Mouse (Mus musculus) T-helper 17 cell (primary cell): Measurements from ENCODE around the gene Plekhb1.

Source experiments
- in situ Hi-C, 2 experiments: fragments of 300-600 bp; cut with MboI, MseI; formaldehyde crosslinking; loops; 1 replicate in 1 of 2; 2 replicates in 1 of 2; pipeline ENCODE4 v1.15.1; 2025; ENCODE audit warnings: high pct_unique_total_duplicates in 2 of 2

Plekhb1 gene

DNA sequence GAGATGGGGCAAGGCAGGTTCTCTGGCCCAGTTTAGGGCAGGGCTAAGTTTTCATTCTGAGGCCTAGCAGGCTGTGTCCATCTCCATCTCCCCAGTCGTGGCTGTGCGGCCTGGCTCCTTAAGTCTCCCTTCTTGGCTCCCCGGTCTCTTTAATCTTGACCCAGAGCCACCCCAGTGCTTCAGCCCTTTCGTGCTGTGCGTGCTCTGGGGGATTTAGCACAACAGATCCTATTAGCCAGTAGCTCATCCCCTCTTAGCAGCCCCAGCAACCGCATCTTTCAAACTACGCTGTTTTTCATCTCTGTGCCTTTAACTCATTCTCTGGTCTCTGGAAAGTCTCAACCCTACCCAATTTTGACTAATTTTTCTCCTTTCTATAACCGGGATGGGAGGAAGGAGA lies at the start of gene Plekhb1:
Plekhb1 (minus strand) TSS at position 184 of the 400 bp plus-strand sequence.
- in situ Hi-C loops, result loop anchor here in 1 of 2 experiments (10.0 kb wide), 1 partner anchor 137 kb away; no protein-coding TSS in a partner anchor

DNA sequence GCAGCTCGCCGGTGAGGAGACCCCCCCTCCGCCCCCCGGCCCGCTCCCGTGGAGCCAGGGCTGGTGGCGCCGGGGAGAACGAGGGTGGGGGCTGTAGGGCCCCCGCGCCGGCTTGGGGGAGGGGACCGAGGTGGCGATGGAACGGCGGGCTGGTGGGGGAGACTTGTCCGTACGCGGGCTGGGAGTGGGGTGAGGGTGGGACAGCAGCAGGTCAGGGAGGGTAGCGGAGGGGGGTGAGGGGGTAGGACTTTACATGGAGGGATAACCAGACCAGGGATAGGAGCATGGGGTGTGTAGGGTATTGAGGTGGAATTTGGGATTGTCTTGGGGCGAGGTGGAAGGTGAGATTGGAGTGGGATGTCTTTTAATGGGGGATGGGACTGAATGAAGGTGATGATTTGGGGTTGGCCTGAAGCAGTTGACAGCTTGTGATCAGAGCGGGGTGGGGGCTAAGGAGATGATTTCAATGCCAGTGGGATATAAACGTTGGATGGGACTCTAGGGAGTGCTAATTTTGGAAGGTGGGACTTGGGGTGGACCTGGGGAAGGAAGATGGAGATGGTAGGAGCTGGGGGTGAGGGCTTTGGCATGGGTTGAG lies 44.8 kb upstream of the Plekhb1 start:
- in situ Hi-C loops, result loop anchor here in 1 of 2 experiments (10.0 kb wide), 1 partner anchor 1478 kb away; no protein-coding TSS in a partner anchor

DNA sequence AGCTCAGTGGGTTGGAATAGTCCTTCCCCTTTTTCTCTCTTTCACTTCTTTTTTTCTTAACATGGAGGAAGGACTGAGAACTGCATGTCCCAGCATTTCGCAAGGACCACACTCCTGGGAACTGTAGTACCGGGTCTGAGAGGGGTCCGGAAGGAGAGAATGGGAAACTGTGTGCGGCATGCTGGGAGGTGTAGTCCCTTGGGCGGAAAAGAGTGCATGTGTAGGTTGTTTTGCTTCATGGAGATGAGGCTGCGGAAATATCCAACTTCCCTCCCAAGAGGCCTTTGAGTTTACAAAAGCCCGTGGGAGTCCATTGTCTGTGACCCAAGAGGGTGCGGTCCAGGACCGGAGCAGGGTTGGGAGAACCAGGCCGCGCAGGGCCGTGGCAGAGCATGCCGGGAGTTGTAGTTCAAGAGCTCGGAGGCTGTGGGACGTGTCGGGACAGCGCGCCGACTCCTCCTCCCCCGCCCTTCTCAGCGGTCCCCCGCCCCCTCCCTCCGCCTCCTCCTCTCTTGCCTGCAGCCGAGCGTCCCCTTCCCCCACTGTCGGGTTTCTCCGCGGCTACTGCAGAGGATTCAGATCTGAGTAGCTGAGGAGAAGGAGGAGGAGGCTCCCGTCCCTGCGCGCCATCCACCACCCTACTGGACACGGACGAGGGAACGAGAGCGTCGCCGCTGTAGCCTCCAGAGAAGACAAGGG lies 44.1 kb upstream of the Plekhb1 start, which contains the start of gene Fam168a:
Fam168a (plus strand) TSS at position 493 of the 699 bp plus-strand sequence.
- in situ Hi-C loops, result loop anchor here in 1 of 2 experiments (10.0 kb wide), 1 partner anchor 1479 kb away; no protein-coding TSS in a partner anchor

DNA sequence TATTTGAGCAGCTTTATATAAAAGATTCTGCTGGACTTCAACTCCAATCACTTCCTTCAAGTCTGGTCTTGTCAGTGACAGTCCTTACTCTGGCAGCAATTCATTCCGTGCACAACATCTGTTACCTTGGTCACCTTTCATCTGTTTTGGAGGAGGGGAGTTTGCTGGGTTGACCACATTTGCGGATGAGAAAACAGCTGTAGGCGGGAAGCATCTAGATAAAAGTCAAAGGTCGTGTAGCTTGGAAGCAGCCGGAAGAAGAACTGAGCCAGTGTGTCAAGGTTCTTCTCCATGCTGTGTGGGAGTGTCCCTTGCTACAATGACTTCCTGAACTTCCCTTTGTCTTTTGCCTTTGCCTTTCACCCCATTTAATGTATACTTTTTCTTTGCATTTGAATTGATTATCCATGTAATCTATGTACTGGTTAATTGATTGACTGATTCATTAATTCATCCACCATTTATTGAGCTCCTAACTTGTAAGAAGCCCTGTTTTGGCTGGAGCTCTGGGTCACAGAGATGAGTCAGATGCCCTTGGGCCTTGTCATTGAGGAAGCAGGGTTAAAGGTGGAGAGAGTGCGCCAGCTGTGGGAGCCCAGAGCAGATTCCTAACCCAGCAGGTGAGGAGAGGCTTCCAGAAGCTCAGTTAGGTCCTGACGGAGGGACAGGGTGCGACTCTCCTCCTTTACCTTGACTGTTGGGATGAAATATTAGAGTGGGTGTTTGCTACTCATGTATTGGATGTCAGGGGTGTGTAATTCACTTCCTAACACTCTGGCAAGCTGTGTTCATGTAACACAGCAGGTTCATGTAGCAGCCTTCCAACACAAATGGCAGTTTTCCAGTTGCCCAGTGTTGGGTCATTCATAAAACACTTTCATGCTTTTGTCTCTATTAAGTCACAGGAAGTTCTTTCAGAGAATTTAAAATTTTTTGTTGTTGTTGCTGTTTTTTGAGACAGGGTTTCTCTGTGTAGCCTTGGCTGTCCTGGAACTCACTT lies 37.9 kb upstream of the Plekhb1 start:
- in situ Hi-C loops, result loop anchor here in 1 of 2 experiments (10.0 kb wide), 1 partner anchor 1485 kb away; no protein-coding TSS in a partner anchor

DNA sequence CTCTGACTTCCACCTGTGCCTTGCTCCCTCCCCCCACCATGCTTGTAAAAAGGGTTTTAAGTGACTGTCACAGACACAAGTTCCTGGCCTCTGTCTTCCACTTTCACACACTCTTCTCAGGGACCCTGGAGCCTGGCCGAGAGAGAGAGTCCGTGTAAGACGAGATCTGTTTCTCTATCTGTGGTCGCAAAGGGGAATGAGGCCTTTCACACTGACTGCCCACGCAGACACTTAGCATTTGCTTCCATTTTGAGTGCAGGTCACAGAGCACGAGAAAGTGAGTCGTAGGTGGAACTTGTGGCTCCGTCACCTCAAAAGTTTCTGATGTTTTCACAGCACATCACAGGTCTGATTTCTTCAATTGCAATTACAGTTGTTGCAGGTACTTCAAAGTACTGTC lies 31.0 kb upstream of the Plekhb1 start:
- in situ Hi-C loops, result no loop called here

DNA sequence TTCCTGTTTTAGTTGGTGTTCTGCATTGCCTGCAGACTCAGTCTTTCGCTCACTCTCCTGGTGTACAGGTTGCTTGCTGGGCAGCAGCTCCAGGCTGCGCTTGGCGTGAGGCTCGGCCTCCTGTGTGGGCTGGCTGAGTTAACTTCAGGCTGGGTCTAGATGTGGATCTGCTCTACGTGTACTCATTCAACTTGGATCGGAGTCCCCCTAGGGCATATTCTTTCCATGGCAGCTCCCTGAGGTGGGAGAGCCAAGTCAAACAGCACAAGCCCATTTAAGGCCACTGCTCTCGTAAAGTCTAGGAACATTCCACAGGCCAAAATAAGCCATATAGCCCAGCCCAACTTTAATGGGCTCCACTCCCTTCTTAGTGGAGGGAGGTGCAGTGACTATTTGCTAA lies 26.3 kb upstream of the Plekhb1 start:
- in situ Hi-C loops, result no loop called here

DNA sequence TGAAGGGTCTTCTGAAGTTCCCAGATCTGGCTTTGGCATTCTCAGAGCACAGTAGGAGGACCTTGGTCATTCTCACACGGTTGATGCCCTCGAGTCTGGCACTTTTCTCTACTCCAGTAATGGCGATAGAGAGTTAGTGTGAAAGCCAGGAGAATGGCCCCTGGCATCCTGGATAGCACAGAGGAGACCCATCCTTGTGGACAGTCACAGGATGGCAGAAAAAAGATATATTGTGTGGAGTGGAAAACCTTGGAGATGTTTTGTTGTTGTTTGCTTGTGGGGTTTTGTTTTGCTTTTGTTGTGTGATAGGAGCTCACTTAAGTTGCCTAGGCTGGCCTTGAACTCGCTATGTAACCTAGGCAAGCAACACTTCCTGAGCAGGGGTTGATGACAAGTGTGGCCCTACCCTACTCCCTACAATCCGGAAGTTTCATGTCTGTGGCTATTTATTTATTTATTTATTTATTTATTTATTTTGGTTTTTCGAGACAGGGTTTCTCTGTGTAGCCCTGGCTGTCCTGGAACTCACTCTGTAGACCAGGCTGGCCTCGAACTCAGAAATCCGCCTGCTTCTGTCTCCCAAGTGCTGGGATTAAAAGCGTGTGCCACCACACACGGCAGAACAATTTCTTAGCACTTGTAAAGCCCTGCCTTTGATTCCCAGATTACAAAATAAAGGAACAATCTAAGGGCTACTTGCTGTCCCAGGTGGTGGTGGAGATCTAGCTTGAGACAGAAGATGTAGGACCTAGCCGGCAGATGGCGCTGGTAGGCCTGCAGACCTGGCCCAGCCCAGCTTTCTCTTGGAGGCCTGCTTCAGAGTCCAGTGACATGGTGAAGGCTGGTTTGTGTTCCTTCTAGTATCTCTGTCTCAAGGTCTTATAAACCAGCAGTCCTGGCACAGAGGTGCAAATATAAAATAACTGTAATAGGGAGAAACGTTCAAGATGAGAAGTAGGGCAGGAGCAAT lies 23.1 kb upstream of the Plekhb1 start:
- in situ Hi-C loops, result no loop called here

DNA sequence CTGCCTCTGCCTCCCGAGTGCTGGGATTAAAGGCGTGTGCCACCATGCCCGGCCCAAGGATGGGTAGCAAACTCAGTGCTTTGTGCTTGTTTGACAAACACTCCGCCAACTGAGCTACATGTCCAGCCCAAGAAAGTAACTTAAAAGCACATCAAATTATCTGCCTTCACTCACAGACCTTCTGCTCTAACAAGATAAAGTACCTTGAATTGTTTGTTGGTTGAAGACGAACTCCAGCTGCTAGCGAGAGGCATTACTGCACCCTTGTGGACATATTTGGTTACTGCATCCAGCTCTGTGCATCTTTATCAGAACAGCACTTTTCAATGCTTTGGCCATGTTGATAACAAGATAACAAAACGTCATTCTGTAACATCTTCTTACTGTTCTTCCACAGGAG lies 22.3 kb upstream of the Plekhb1 start:
- in situ Hi-C loops, result no loop called here

DNA sequence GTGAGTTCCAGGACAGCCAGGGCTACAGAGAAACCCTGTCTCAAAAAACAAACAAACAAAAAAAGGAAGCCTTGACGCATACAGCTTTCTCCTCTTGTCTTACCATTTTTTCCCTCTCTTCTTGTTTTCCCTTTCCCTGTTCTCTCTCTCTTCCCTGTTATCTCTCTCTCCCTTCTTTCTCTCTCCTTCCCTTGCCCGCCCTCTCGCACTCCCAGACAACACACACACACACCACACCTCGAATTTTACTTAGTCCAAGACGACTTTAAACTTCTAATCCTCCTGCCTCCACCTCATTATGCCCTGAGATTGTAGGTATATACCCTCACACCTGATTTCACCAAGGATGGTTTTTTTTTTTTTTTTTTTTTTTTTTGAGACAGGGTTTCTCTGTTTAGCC lies 21.9 kb upstream of the Plekhb1 start:
- in situ Hi-C loops, result no loop called here

DNA sequence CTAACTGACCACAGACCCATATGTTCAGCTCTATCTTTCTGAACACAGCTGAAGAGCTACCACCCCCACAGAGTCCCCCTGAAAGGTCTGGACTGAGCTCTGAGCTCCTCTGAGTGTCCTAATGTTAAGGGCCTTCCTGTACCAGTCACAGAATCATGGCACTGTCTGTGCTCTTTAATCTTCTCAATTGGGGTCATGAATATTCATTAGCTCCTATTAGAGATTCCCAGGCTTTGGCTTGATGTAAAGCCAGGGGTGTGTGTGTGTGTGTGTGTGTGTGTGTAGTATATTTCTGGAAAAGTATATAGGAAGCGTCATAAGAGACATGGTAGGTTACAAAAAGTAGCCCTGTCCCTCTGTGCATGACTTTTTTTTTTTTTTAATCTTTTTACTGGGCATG lies 21.0 kb upstream of the Plekhb1 start:
- in situ Hi-C loops, result no loop called here

DNA sequence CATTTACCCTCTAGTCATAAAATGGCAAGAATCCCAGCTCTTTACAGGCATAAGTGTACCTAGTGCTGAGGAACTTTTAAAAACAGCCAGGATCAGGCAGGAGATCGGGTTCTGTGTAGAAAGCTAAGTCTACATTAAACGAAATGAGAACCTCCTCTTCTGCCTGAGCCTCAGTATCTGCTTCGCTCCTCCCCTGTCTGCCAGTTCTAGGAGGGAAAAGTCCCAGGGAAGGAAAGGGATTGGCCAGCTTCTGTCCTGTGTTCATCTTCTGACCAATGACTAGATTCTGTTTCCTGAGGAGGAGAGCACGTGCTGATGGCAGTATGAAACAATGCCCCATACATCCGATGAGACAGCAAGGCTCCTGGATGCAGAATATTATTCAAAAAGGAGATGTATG lies 18.9 kb upstream of the Plekhb1 start:
- in situ Hi-C loops, result no loop called here

DNA sequence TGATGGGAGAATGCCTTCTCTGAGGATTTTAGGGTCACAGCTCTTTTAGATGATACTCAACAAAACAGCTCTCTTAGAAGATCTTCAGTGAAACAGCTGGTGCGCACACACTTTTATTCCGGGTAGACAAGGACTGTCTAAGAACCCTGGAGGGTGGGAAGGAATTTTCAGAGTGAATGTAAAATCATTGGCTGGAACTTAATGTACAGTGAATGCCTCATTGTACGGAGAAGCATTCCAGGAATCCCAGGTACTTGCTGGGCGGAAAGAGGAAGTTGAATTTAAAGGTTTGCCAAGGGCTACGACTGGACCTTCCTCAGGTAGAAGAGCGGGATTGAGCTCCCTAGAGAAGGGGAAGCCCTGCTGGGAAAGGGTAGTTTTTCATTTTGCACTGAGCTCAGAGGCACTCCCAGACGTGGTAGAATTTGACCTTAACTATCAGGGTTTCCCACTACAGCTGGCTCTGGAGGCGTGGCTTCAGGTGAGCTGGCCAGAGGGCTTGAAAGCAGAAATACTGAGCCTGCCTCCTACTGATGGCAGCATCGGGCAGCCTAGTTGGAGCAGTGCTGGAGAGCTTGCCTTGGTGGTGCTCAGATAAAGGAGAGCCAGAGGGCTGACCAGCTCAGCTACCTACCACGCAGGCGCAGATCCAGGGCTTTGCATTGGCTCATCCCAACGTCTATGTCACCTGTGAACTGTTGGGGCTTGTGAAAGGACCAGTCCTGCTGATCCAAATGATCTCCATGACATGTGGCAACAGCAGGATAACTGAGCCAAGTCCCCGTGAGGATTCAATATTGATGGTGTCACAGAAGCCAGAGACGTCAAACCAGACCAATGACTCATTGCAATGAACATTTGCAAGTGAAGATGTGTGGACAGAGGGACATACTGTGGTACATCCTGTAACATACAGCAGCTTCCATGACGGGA lies 17.0 kb upstream of the Plekhb1 start:
- in situ Hi-C loops, result no loop called here

DNA sequence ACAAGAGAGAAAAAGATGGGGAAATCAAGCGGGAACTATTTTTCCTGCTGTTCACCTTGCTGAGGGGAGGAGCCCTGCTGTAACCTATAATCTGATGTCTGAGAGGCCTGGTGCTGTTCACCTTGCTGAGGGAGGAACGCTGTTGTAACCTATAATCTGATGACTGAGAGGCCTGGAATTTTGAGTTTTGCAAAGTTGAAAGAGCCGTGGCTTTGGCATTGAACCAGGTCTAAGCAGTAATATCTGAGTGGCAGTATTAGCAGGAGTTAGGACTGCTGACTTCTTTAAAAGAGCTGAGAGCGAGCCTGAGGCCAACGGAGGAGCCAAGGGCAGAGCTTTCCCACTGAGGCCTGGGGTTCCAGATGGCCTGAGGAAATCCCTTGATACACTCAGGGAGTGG lies 15.8 kb upstream of the Plekhb1 start:
- in situ Hi-C loops, result no loop called here

DNA sequence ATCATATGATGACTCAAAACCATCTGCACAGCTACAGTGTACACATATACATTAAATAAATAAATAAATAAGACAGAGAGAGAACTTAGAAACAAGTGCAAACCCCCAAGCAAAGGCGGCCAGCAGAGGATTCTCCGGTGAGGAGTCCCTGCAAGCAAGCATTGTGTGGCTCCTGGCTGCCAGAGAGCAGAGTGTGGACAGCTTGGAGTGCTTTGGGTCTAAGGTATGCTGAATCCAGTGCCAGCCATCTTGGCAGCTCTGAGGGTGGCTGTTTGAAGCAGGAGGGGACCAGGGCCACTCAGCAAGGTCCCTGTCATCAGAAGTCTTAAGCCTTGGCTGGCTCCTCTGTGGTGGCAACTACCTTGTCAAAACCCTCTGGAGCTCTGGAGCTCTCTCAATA lies 12.7 kb upstream of the Plekhb1 start:
- in situ Hi-C loops, result no loop called here

DNA sequence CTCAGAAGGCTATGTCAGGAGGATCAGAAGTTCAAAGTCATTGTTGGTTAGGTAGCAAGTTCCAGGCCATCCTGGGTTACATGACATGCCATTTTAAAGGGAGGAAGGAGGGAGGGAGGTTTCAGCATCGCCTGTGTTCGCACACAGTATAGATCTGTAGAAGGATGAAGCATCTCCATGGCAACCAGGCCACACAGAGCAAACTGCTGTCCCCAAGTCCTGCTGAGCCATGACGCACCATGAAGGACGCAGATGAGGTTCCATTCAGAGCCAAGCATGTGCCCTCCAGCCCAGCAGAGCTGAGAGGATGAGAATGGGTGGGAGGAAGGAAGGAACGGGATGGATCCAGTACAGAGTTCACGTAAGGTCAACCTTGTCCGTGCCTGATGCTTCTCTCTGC lies 11.2 kb upstream of the Plekhb1 start:
- in situ Hi-C loops, result no loop called here

DNA sequence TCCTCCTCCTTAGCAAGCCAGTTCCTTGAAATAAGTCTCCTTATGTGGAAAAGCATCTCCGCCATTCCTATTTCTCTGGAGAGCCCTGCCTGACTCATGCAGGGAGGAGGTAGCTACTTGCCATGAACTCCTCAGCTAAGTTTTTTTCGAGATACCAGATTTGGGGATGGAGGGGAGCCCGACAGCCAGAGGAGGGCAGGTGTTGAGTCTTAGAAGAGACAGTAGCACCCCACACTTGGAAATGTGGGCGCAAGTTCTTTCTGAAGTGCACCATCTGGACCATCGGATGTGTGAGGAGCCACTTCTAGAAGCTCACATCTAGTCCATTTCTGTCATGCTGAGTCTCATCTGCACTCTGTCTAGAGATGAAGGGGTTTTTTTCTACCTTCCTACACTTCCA lies 8.4 kb upstream of the Plekhb1 start:
- in situ Hi-C loops, result no loop called here

DNA sequence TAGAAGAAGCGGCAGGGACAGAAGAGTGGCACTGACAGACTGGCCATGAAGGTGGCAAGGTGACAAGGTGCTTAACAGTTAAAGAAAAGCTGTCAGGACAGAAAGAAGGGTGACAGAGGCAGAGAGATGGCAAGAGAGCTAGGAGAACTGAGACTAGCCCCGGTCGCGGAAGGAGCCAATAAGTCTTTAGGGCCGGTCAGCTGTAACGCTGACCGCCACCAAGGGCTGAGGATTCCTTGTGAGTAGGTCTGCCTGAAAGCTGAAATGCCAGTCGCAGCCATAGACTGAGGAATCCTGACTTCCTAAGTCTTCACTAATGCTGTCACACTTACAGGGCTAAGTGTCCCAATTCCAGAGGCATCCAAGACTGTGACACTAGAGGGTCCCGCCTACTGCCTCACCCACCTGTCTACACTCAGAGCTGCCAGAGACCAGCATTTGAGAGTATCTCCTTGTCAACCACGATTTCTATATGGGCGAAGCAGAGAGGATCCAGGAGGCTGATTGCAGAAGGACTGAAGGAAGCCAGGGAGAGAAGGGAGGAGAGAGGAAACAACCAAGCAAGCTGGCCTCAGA lies 1.6 kb upstream of the Plekhb1 start:
- in situ Hi-C loops, result loop anchor here in 1 of 2 experiments (10.0 kb wide), 1 partner anchor 139 kb away; no protein-coding TSS in a partner anchor

DNA sequence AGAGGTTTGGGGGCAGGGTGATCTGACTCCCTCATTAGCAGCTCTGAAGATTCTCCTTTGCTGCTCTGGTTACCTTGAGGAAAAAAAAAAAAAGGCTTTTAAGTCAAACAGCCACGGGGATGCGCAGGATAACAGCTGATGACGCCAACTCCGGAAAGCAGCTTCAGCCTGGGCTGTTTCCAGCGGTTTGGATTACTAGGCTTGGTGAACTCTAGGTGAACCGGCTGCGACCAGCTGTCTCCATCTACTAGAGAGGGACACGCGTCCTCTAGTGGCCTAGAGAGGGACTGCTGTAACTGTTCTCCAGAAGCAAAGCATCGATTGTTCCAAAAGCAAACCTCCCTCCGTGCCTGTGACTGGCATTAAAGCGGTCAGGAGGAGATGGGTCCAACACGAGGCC lies 976 bp upstream of the Plekhb1 start:
- in situ Hi-C loops, result loop anchor here in 1 of 2 experiments (10.0 kb wide), 1 partner anchor 138 kb away; no protein-coding TSS in a partner anchor

DNA sequence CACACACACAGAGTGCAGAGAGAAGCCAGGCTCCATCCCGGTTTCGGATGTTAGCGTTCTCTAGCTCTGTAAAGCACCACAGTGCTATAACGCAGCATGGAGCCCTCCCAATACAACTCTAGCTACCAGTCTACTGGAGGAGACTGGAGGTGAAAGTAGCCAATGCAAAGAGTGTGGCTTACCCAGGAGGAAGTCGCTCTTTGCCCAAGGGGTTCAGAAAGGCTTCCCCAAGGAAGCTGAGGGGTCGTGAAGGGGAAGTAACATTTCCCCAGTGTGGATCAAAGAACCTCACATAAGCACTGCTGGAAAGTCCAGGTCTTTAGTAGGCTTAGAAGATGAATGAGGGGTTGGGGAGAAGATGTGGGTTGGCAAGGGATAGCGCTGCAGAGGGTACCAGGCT lies 950 bp downstream of the Plekhb1 start:
- in situ Hi-C loops, result loop anchor here in 1 of 2 experiments (10.0 kb wide), 1 partner anchor 136 kb away; no protein-coding TSS in a partner anchor
